ENCODE assay signal across 11 mouse cellular contexts in the genomic region with DNA sequence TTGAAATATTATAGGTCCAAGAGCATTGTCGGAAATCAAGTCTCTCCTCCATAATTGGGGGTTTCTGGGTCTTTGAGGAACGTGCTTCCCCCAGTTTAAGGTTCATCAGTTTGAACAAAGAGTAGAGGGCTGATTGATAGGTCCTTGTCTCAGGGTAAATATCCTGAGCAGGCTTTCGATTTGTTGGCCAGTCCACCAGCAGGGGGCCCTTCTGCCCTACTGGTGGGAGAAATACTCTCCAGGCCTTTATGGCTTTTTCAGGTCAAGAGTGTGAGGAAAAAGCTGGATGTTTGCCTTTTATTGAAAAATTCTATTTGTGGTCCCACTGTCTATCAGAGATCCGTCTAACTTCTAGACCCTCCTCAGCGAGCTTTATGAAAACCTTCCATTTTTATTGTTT. TPM values are rescaled to one million over a fixed set of nuclear protein-coding genes. Genes with fewer than 3 reads are reported as not detected.
DNase-seq lines count a peak whose midpoint lies in the region; ATAC-seq and TF ChIP-seq lines count a peak whose summit lies in the region.
"Had no signal": no experiment of that assay in that cellular context is flagged by ENCODE, and none has a peak within 500 bp of the region (broad histone marks: within the 10 kb centered on the region; RNA-seq: fewer than 3 reads in every experiment).

No protein-coding gene starts in this region.

- peak; percentile 24 for DNase-seq in thymus, postnatal 4 days
- no peak for DNase-seq in thymus, adult 18-20 months
- no peak for DNase-seq in spleen, postnatal 36 days (ENCODE audit: low spot score in 2 of 2)
- no peak for DNase-seq in urinary bladder, postnatal 25 days (ENCODE audit: low spot score)
- DNase-seq: gastrocnemius, postnatal 14 days; thymus, postnatal 14 days had no signal

- no peak overlapping the region for H3K4me3 ChIP-seq in intestine, postnatal 0 days (ENCODE audit: low read depth, low read length)
- no peak overlapping the region for H3K4me3 ChIP-seq in intestine, embryonic 16.5 days (ENCODE audit: low read length)
- H3K4me3 ChIP-seq: hindbrain, embryonic 13.5 days had no signal

- H3K9ac ChIP-seq in intestine, postnatal 0 days (ENCODE audit: low read depth, low read length), result no peak overlapping the region
- no peak overlapping the region for H3K9ac ChIP-seq in intestine, embryonic 16.5 days (ENCODE audit: low read depth, low read length)
- H3K9ac ChIP-seq: hindbrain, embryonic 13.5 days had no signal

- 56% methylated on average over 5 of the region's 5 CpGs for WGBS in intestine, postnatal 0 days
- 64% methylated on average over 5 of the region's 5 CpGs for WGBS in intestine, embryonic 16.5 days

- no peaks in the 10 kb centered on the region for H3K9me3 ChIP-seq in intestine, postnatal 0 days (ENCODE audit: control insufficient read depth)
- H3K9me3 ChIP-seq in intestine, embryonic 16.5 days (ENCODE audit: control insufficient read depth, low read length), result no peaks in the 10 kb centered on the region

- H3K4me1 ChIP-seq in intestine, postnatal 0 days (replicated peaks; ENCODE audit: control insufficient read depth, insufficient read depth, low read length), result no peaks in the 10 kb centered on the region
- H3K4me1 ChIP-seq in intestine, embryonic 16.5 days (ENCODE audit: control insufficient read depth, insufficient read depth, low read length), result no peaks in the 10 kb centered on the region
- H3K4me1 ChIP-seq: hindbrain, embryonic 13.5 days had no signal

- ATAC-seq in intestine, postnatal 0 days, result no peak
- ATAC-seq in intestine, embryonic 16.5 days, result no peak
- ATAC-seq in common myeloid progenitor, adult 5-6 weeks (replicated peaks; ENCODE audit: low read depth, poor library complexity, severe bottlenecking), result peak; percentile 84; the same call in 1 of the 2 replicates
- ATAC-seq in cerebellum, adult (ENCODE audit: insufficient number of reproducible peaks, low FRiP score, low TSS enrichment), result no peak

- H3K27ac ChIP-seq in intestine, postnatal 0 days (ENCODE audit: low read depth, low read length), result no peak overlapping the region
- H3K27ac ChIP-seq in intestine, embryonic 16.5 days (ENCODE audit: low read length), result no peak overlapping the region
- H3K27ac ChIP-seq: hindbrain, embryonic 13.5 days had no signal

- TF ChIP-seq CTCF in intestine, postnatal 0 days (IDR thresholded peaks at IDR 0.05; ENCODE audit: low read depth), result peak; percentile 69

- H3K4me2 ChIP-seq in intestine, postnatal 0 days (replicated peaks; ENCODE audit: low read depth), result no peak overlapping the region
- no peak overlapping the region for H3K4me2 ChIP-seq in intestine, embryonic 16.5 days (ENCODE audit: low read depth, low read length)
- H3K4me2 ChIP-seq: hindbrain, embryonic 13.5 days had no signal

- no peaks in the 10 kb centered on the region for H3K27me3 ChIP-seq in intestine, postnatal 0 days (replicated peaks; ENCODE audit: control insufficient read depth, insufficient read depth, low read length)
- H3K27me3 ChIP-seq in intestine, embryonic 16.5 days (replicated peaks; ENCODE audit: control insufficient read depth, insufficient read depth, low read length), result no peaks in the 10 kb centered on the region; the same call in 1 of the 2 replicates
- H3K27me3 ChIP-seq: hindbrain, embryonic 13.5 days had no signal

- H3K36me3 ChIP-seq in intestine, postnatal 0 days (ENCODE audit: control insufficient read depth, insufficient read depth), result no peaks in the 10 kb centered on the region
- H3K36me3 ChIP-seq in intestine, embryonic 16.5 days (ENCODE audit: control insufficient read depth, insufficient read depth, low read length), result no peaks in the 10 kb centered on the region
- H3K36me3 ChIP-seq: hindbrain, embryonic 13.5 days had no signal

RNA-seq across cellular contexts. Expression of gene Alox5, which starts 32.7 kb away (rescaled TPM):
- polyA plus RNA-seq in intestine, postnatal 0 days (2015; fragmentation: Nextera tagmentation; extraction: Ambion mirVana), result 0.43 and 0.48 TPM in 2 replicates
- 2.0 TPM in 2 replicates for polyA plus RNA-seq in intestine, embryonic 16.5 days (2015; fragmentation: Nextera tagmentation; extraction: Ambion mirVana)
- 6.3 TPM in 2 replicates for total RNA-seq in common myeloid progenitor, adult 5-6 weeks (2017)
